Mouse (Mus musculus): ENCODE results near the gene Ccdc120. TPM values are rescaled to one million over a fixed set of nuclear protein-coding genes. Genes with fewer than 3 reads are reported as not detected.
"Not testable (repeated sequence)": the region's sequence is repeated elsewhere in the genome, so short reads cannot be mapped to it uniquely, and the experiment has no call there.

The Ccdc120 gene
- total RNA-seq, 2 experiments from 2014 or later: 0.21 TPM; not detected in 1

- peak; percentile 86 for ATAC-seq (replicated peaks; ENCODE audit: poor library complexity, severe bottlenecking)
These were observed 11.6 kb upstream of the Ccdc120 start, which contains the start of gene Tfe3 for GRCm38 (mm10) chrX:7762137-7762920. TSS of gene Tfe3 (plus strand) at chrX:7762560.

- ATAC-seq (replicated peaks; ENCODE audit: poor library complexity, severe bottlenecking): peak; percentile 70
These were observed 2.9 kb upstream of the Ccdc120 start for GRCm38 (mm10) chrX:7753627-7754026.

GRCm38 (mm10) chrX:7745429-7745828, 5.3 kb downstream of the Ccdc120 start:
- ATAC-seq (replicated peaks; ENCODE audit: poor library complexity, severe bottlenecking): no peak

GRCm38 (mm10) chrX:7744940-7745339, 5.8 kb downstream of the Ccdc120 start:
- no peak for ATAC-seq (replicated peaks; ENCODE audit: poor library complexity, severe bottlenecking)

DNA sequence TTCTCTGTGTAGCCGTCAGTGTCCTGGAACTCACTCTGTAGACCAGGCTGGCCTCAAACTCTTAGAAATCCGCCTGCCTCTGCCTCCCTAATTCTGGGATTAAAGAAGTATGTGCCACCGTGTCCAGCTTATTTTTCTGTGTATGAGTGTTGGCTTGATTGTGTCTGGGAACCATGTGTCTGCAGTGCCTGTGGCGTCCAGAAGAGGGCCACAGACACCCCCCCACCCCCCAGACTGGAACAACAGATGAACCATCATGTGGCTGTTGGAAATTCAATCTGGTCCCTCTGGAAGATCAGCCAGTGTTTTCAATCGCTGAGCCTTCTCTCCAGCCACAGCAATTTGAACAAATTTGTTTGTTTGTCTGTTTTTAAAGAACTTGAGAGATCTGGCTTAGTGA, 7.2 kb downstream of the Ccdc120 start:
- no peak for ATAC-seq (replicated peaks; ENCODE audit: poor library complexity, severe bottlenecking)

DNA sequence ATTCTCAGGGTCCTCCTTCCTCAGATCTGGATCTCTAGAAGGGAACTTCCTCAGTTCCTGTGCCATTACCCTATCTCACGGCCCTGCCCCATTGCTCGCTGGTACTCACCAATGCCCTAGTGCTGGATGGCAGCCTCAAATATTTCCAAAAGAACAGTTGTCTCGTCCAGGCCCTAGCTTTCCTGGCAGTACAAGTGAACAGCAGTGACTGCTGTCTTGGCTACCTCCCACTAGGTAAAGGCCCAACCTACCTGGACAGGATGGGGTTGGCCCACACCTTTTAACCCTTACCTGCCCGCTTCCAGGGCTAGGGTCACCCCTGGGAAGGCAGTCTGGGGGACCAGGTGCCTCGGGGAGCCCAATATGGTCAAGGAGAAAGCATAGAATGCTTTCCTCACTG, 9.6 kb downstream of the Ccdc120 start:
- no peak for ATAC-seq (replicated peaks; ENCODE audit: poor library complexity, severe bottlenecking)

DNA sequence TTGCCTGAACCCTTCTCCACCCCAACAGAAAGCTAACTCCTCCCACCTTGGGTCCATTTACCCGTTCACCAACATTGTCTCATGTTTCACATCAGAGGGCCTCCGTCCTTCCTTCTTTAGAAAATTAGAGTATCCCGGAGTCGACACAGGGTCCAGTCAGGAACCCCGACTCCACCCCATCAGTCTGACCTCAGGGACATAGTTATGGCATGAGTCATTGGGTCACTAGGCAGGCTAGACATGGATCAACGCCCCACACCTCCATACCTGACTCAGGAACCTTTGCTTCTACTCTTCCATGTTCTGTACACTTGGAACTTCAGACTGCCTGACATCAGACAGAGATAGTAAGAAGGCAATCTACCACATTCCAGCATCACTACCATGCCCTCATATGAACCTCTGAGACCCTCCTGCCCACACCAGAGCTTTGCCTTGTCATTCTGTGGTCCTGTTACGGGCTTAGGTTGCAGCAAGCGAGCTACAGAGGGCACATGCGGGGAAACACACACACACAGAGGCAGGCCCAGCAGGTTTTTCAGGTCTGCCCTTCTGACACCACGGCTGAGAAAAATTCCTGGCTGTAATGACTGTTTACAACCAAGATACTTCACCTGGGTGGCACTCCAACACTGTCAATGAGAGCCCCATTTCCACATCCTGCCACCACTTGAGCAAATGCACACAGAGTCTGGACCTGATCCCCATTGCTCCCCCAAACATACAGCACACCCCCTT, 10.5 kb downstream of the Ccdc120 start:
- ATAC-seq (replicated peaks; ENCODE audit: poor library complexity, severe bottlenecking): no peak

- ATAC-seq (replicated peaks; ENCODE audit: poor library complexity, severe bottlenecking): no peak
These were observed 11.2 kb downstream of the Ccdc120 start for GRCm38 (mm10) chrX:7739336-7740081.

GRCm38 (mm10) chrX:7733571-7734156, 17.0 kb downstream of the Ccdc120 start:
- ATAC-seq (replicated peaks; ENCODE audit: poor library complexity, severe bottlenecking): peak; percentile 93

GRCm38 (mm10) chrX:7728922-7729265, 21.8 kb downstream of the Ccdc120 start:
- no peak for ATAC-seq (replicated peaks; ENCODE audit: poor library complexity, severe bottlenecking)

DNA sequence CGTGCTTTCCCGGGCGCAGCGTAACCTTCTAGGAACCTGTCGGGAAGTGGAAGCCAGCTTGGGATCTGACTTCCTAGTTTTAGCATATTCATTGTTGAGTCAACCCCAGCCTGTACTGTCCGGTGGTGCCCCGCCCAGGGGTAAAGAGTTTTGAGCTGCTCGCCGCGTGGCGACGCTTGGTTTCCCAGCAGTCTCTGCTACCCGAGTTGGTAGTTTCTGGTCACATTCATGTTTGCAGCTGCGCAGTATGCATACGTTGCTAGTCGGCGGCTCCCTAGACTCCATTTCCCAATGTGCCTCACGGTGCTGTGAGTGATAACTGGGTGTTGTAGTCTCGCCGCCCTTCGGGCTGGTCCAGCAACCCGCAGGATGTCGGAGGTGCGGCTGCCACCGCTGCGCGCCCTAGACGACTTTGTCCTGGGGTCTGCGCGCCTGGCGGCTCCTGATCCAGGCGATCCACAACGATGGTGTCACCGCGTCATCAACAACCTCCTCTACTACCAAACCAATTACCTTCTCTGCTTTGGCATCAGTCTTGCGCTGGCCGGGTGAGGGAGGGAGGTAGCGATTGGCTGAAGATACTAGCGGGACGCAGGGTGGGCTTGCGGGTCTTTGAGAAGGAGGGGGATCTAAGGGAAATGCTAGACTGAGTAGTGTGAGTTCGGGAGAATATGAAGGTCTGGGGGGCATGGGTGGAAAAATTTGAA, 22.3 kb downstream of the Ccdc120 start, which contains the start of gene Praf2:
Praf2 (plus strand) TSS at position 225 of the 707 bp plus-strand sequence.
- peak; percentile 90 for ATAC-seq (replicated peaks; ENCODE audit: poor library complexity, severe bottlenecking)

- peak; percentile 41 for ATAC-seq (replicated peaks; ENCODE audit: poor library complexity, severe bottlenecking)
These were observed 23.5 kb downstream of the Ccdc120 start for GRCm38 (mm10) chrX:7727176-7727575.

DNA sequence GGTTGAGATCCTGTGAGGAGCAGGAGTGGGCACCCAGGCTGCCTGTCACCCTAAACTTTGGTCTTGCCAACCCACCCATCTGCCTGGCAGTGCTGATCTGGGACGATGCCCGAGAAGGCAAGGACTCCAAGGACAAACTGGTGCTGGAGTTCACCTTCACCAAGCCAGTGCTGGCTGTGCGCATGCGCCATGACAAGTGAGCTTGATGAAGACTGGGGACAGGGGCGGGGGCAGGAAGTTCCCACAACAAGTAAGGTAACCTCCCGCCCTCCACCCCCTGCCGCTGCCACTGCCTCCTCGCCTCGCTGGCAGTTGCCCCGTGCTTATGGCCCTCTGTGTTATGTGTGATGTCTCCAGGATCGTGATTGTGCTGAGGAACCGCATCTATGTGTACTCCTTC, 24.9 kb downstream of the Ccdc120 start:
- no peak for ATAC-seq (replicated peaks; ENCODE audit: poor library complexity, severe bottlenecking)

DNA sequence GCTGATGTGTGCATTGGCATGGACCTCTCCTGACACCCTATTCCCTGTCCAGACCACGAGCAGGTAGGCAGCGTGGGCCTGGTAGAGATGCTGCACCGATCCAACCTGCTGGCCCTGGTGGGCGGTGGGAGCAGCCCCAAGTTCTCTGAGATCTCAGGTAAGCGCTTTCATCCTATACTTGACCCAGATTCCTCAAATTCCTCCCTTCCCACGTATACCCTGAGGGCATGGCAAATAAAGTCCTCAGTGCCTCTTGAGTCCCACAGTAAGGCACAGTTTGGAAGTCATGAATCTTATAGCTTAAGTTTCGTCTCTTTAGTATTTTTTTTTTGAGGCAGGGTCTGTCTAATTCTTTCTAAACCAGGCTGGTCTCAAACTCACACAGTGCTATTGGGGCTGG, 26.6 kb downstream of the Ccdc120 start:
- no peak for ATAC-seq (replicated peaks; ENCODE audit: poor library complexity, severe bottlenecking)

GRCm38 (mm10) chrX:7722691-7723090, 28.0 kb downstream of the Ccdc120 start:
- ATAC-seq (replicated peaks; ENCODE audit: poor library complexity, severe bottlenecking): no peak

DNA sequence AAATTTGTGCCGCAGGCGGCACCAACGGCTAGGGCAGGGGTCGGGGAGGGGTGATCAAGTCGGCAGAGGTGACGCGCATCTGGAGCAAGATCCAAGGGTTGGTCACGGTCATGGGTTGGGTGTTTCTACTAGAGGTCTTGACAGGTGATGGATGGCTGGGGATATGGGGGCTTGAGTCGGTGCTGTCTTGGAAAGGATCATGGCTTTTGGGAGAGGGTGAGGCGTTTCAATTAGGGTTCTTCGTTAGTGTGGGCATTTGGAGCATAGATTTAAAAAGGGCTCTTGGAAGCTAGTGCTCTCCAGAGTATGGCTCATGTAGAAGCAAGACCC, 28.5 kb downstream of the Ccdc120 start:
- no peak for ATAC-seq (replicated peaks; ENCODE audit: poor library complexity, severe bottlenecking)

DNA sequence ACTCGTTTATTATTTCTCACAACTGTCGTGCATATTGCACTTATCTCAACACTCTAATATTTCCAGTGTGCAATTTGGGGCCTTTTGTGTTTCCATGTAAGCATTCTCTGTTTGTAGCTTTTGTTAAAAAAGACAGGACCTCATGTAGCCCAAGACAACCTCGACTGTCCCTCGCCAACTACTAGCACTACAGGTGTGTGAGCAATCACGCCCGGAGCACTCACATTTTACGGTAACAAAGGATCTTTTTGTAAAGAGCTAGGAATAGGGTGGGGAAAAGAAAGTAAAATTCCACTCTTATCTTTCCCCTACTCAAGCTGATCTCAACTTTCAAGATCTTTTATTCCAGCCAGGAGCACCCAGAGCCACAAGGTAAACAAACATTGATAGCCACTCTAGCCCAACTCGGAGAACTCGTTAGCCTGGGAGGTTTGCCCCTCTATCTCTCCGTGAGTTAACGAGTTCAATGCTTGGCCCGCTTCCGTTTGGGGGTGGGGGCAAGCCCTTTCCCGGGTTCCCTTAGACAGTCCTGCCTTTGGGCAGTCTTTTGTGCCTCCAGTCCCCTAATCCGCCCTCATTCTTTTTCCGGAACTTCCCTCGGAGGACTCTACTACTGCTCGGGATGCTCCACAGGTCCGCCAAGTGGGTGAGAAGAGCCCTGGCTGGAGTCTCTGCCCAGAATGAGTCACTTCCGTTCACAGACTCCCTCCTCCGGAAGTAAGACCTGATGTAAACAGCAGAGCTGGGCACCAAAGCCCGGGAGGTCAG, 29.0 kb downstream of the Ccdc120 start, which contains the start of gene Gm45208:
Gm45208 (plus strand) TSS at position 732 of the 768 bp plus-strand sequence.
- ATAC-seq (replicated peaks; ENCODE audit: poor library complexity, severe bottlenecking): peak; percentile 97

DNA sequence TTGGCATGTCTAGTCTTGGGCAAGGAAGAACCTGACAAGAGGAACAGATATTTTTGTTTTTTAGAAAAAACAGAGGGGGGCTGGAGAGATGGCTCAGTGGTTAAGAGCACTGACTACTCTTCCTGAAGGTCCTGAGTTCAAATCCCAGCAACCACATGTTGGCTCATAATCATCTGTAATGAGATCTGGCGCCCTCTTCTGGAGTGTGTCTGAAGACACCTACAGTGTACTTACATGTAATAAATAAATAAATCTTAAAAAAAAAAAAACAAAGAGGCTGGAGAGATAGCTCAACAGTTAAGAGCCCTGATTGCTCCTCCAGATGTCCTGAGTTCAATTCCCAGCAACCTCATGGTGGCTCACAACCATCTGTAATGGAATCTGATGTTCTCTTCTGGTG, 34.6 kb downstream of the Ccdc120 start:
- not testable (repeated sequence) for ATAC-seq (replicated peaks; ENCODE audit: poor library complexity, severe bottlenecking)

Measured in granulocyte monocyte progenitor cell, adult 5-6 weeks (primary cell).